Mouse (Mus musculus): ENCODE measurements at regions not wholly inside any gene's neighbourhood (a gene's known extent, or its start where the extent isn't known, plus 50 kb on each side); places are given as distances from the start of the nearest gene placed in this dataset.

DNA sequence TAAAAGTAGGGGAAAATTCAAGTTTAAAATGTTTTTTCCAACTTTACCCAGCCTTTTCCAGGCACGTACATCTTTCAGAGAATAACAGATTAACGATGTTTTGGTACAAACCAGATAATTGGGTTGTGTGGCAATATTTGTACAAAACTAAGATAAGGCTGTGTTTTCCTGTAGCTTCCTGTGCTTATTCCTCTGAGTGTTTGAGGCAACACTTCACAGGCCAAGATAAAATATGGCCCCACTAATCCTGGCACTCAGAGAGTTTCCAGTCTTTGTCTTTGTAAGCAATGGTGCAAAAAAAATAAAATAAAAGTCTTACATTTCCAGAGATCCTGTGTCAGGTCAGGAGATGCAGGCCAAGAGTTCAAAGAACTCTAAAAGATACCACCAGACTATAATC, 81.5 kb upstream of the Dcn start:
- TF ChIP-seq CTCF (IDR thresholded peaks at IDR 0.05; ENCODE audit: low read depth, low read length) (no peak), POLR2A (IDR thresholded peaks at IDR 0.05; ENCODE audit: extremely low read depth, insufficient read depth, low read length) (no peak)

Data from liver, adult 2 months (tissue).